Mouse (Mus musculus) CH12F3 (cell line): ENCODE results near the gene Nsl1.
"Not testable (repeated sequence)": the region's sequence is repeated elsewhere in the genome, so short reads cannot be mapped to it uniquely, and the experiment has no call there.

Source experiments
- in situ Hi-C: fragments of 300-500 bp; cut with MboI; formaldehyde crosslinking; loops from 2 replicates; pipeline ENCODE4 v1.14.3; 2020; ENCODE audit warnings: low sequenced_read_pairs

The Nsl1 gene

DNA sequence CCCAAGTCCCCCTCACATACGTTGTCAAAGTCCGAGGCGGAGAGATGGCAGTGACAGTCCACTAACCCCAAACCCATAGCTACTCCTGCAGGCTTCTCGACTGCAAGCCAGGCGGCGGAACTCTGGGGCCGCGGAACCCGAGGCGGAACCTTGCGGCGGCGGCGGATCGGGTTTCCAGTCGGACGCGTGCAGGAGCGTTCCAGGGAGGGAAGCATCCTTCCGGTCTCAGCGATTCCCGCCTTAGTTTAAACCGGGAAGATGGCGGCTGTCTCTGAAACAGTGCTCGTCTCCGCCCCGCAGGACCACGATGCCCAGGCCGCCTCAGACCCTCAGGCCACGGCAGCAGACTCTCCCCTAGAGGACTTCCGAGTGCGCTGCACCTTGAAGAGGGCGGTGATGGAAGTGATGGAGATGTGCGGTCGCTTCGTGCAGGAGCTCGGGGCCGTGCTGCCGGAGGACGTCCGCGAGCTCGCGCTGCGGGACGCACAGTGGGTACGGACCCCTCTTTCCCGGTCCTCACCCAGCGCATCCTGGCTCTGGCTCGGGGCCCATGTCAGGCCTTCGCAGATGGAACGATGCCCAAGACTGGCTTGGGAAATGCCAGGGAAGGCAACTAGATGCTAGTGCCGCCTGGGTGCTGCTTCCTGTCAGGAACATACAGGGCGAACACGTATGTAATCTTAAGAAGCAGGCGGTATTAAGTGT, at the start of gene Nsl1, which contains the start of gene Tatdn3:
Gene Nsl1 (plus strand): TSS at position 232 of the 705 bp plus-strand sequence.
Gene Tatdn3 (minus strand): TSS at position 152 of the 705 bp plus-strand sequence.
- in situ Hi-C loops: no loop called here

DNA sequence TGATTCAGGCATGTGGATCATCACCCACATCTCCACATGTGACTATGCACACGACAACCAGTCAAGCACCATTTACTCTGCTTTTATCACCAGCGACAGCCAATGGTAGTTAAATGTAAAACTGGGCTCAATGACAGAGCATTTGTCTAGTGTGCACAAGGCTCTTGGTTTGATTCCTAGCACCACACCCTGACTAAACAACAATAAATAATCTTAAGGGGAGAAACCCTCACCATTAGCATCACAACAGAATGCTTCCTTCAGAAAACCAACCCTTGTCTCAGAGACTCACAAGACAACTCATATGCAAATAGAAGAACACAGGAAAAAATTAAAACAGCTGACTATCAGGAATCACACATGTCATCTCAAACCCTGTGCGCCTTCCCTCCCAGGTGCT, 48.5 kb upstream of the Nsl1 start:
- in situ Hi-C loops: no loop called here

DNA sequence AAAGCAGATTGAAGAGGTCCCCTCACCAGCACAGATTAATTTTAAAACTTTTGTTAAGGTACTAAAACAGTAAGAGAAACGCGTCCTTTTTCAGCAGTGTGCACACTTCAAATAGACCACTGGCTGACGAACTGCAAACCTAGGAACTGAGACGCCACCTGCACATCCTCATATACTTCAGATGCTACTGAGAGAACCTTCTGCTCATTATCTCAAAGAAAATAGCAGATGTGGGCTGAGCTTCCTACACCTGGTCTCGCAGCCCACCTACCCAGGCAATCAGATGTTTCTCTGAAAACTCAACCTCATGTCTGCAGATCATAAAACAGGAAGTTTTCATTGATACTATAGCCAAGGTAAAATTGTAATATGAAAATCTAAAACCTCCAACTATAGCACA, 43.0 kb upstream of the Nsl1 start:
- in situ Hi-C loops: no loop called here

DNA sequence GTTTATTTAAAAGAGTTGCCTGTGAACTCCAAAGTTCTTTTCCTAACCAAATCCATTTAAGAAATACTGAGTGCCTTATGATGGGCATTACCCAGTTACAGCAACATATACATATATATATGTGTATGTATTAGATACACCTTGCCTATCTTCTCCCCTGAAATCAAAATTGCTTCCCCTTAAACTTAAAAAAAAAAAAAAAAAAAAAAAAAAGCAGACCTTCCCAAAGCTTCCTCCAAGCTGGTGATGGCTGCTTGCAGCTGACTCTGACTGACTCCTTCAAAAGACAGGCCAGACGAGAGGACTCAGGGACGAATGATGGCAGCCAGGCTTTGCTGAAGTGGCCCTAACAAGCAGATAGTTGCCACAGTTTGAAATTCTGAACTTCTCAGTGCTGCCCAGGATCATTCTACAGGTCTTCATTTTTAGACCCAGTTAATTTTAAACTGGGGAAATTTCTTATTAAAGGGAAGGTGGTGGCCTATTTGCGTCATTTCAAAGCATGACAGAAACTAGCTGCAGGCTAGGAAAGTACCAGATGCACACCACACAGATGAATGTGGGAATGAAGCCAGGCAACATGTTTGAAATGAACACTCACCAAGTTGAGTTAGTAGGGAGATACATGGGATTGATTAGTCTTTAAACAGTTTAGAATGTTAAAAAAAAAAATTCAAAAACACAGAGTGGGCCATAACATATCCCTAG, 42.4 kb upstream of the Nsl1 start:
- in situ Hi-C loops: no loop called here

DNA sequence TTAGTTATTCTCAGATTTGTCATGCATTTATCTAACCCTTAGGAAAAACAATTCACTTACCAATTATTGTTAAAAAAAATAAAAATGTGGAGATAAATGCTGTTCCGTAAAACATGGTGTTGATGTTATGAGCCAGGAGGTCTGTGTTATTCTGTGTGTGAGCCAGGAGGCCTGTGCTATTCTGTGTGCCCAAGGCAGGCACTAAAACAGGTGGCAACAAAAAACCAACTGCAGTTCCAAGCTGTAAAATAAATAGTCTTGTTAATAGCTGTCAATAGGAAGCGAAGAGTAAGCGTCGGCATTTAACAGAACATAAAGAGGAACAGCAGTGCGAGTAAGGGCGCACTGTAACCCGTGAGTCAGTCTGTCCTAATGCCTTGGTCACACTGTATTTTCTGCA, 41.8 kb upstream of the Nsl1 start:
- in situ Hi-C loops: no loop called here

DNA sequence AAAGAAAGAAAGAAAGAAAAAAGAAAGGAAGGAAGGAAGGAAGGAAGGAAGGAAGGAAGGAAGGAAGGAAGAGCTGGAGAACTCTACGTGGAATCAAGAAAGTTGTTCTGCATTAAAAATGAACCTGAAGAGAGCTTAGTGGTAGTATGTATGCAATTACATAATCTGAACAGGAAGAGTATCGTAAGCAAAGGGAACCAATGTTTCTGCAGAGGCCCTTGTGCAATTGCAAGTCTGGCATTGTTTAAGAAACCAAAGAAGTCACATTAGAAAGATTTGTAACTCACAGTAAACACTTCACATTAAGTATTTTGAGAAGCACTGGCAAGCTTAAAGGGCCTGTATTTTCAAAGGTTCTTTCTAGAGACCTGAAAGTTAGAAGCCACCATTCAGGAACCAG, 39.7 kb upstream of the Nsl1 start:
- in situ Hi-C loops: no loop called here

DNA sequence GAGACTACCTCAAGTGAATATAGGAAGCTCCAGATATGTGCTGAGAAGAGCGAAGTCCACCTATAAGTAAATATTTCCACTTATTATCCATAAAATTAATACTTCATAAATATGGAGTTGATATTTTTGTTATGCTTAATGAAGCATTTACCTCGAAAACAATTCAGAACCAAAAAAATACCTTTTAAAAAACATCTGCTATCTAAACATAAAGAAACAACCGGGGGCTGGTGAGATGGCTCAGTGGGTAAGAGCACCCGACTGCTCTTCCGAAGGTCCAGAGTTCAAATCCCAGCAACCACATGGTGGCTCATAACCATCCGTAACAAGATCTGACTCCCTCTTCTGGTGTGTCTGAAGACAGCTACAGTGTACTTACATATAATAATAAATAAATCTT, 39.0 kb upstream of the Nsl1 start:
- in situ Hi-C loops: not testable (repeated sequence)

DNA sequence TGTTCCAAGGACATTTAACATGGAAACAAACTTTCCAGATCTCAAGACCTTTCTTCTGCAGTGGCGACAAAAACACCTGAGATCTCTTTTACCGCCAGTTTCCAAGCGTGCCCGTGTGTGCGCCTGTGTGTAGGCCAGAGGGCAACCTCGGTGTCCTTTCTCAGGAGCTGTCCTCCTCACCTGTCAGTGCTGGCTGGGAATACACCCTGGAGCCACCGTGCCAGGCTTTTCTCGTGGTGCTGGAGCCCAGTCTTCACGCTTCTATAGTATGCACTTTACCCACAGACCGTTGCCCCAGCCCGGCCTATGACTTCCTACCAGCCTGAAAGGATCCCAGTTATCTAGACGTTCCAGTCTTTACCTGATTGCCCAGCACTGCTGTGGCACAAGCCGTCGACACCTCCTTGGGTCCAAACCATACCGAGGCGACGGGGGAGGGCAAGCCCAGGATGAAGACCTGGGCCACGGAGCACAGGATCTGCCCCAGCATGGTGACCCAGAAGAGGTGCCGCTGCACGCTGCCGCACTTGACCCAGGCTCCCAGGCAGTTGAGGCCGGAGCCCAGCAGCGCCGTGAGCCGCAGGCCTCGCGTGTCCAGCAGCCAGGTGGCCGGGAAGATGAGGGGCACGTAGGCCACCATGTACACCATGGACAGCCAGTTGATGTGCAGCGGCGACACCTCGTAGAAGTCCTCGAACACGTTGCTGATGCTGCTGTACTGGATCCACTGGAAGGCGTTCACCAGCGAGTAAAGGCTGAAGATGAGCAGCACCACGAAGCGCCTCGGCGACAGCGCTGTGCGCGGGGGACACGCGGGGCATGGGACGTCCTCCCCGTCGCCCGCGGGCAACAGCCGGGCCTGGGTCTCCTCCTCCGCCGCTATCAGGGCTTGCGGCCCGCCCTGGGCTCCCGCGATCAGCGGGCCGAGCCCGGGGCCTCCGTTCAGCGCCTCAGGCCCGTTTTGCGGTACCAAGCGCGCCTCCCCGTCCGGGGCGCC, 37.5 kb upstream of the Nsl1 start:
- in situ Hi-C loops: no loop called here

DNA sequence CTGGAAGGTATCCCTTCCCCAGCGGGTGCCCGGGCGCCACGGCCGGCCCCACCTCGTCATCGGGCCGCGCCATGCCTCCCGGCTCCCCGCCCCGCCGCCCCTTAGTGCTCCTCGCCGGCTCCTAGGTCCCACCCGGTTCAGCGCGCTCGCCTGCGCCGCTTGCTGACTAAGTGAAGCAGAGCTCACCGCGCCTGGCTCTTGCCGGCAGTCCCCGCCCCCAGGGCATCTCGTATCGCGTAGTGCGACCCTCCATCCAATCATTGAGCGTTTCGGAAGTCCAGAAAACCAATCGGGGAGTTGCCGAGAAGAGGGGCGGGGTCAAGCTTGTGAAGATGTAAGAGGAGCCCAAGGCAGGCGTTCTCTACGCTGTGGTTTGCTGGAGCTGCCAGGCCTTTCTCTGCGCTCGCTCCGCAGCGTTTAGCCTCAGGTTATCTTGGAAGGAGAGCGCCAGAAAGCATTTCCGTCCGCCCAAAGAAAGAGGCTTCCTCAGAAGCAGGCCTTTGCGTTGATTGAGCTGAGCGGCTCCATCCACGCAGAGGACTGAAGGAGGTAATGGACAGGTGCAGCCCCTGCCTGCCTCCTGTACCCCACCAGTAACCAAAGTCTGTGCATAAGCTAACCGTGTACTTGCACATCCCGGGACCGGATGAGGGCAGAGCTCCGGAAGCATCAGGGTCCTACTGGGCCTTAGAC, 36.6 kb upstream of the Nsl1 start, which contains the start of gene Flvcr1:
Gene Flvcr1 (minus strand): TSS at position 138 of the 693 bp plus-strand sequence.
- in situ Hi-C loops: no loop called here

DNA sequence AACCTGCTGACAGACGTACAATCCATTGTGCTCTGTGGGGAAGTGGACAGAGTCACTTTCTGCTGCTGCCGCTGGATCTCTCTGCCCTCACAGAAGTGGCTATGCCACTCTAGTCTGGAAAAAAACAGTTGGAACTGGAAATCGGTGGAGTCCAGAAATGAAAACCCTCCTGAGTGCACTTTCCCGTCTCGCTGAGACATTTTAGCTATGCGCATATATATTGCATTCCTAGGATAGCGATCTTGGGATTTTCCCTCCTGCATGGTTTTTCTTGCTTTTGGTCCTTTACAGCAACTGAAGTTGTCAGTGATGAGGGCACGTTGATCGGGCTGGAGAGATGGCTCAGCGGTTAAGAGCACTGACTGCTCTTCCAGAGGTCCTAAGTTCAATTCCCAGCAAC, 32.6 kb upstream of the Nsl1 start:
- in situ Hi-C loops: no loop called here

DNA sequence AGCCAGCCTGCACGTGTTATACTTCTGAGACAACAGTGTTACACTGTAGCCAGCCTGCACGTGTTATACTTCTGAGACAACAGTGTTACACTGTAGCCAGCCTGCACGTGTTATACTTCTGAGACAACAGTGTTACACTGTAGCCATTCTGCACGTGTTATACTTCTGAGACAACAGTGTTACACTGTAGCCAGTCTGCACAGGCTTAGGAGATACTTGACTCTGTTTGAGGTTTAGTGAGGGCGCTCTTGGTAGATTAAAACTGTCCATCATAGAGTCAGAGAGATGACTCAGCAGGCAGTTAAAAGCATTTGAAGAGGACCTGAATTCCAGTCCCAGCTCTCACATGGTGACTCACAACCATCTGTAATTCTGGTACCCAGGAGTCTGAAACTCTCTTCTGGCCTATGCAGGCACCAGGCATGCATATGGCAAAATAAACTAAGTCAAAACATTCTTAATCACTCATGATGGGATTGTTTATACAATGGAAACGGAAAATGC, 31.8 kb upstream of the Nsl1 start:
- in situ Hi-C loops: not testable (repeated sequence)

DNA sequence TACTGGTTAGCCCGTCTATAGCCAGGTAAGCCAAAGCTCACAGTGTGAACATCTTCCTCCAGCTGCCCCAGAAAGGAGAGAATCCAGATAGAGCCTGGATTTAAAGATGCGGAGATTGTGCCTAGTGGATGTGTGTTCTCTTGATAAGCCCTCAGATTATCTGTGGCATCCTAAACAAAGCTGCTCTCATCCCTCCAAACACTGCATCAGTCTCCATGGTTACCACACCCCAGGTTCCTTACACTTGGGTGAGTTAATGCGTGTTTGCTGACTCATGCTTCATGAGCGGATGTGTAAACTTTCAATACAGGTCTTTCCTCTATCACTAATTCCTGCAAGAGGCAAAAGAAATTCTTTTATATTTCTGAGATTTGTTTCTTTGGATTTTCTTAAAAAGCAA, 27.2 kb upstream of the Nsl1 start:
- in situ Hi-C loops: no loop called here

DNA sequence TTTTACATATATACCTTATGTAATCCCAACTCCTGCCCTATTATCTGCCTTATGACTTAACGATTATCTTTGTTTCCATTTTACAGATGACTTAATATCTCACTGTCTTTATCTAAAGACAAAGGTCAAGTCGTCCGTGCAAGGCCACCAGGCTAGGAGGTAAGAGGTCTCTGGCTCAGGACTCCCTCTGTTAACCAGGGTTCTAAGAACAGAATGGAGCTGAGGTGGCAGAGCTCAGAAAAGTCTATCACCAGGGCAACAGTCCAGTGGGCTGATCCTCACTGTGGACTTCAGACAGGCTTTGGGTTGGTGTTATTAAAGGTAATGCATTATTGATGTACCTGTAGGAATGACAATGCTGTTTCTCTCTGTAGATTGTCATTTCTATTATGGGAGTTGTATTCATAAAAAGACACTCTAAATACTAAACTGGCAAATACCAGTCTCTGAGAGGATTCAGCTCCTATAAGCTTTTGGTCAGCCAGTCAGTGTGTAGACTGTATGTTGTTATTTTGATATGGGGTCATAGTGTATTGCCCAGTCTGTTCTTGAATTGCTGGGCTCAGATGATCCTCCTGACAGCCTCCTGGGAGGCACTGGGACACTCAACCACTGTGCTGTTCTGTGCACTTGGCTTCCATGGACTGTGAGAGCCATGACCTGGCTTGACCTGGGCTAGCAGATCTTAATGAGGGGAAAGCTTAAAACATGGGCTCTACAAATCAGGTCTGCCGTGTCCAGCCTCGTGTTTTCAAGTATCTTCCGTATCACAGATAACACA, 26.1 kb upstream of the Nsl1 start, which contains the start of gene Spata45:
Gene Spata45 (plus strand): TSS at position 86 of the 781 bp plus-strand sequence.
- in situ Hi-C loops: no loop called here

DNA sequence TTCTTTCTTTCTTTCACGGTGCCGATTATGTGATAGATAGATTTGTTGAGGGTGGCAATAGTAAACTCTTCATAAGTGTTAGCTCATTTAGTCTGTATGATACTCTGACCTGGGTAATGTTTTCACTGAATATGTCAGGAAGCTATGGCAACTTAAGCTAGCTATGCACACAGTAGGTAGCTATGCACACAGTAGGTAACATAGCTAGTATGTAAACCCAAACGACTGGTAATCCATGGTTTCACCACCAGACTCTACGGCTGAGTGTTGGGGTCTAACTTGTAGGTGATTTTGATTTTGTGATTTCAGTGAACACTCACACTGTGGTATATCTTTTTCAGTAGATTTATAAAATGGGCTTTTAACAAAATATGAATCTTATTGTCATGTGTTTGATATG, 24.8 kb upstream of the Nsl1 start:
- in situ Hi-C loops: no loop called here

DNA sequence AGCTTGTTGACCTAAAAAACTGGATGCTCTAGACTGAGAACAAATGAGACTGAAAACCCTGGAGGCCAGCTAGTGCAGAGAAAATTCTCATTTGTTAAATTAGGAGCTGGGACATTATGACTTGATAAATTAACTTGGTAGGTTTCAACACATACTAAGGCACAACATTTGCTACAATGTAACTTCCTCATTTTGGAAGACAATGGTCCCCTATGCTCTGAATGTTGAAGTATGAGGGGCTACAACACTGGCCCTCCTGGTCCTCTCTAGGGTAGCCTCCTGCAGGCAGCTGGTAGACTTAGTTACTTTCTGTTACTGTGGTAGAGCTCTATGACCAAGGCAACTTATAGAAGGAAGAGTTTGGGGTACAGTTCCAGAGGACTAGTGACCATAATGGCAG, 21.5 kb upstream of the Nsl1 start:
- in situ Hi-C loops: no loop called here

DNA sequence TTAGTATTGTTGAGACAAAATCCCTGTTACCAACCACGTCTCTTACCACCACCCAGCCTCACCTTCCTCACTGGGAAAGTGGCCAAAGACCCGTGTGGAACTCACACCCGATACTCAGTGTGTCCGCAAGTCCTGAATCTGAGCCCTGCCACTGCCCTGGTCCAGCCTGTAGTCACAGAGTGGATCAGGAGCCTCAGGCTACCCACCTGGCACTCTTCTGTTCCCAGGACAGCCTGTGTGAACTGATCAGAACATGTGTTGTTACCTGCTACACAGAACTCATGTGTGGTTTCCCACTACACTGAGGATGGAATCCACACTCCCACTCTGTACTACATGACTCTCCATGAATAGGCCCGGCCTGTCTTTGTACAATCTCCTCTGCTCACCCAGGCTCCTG, 20.7 kb upstream of the Nsl1 start:
- in situ Hi-C loops: no loop called here

DNA sequence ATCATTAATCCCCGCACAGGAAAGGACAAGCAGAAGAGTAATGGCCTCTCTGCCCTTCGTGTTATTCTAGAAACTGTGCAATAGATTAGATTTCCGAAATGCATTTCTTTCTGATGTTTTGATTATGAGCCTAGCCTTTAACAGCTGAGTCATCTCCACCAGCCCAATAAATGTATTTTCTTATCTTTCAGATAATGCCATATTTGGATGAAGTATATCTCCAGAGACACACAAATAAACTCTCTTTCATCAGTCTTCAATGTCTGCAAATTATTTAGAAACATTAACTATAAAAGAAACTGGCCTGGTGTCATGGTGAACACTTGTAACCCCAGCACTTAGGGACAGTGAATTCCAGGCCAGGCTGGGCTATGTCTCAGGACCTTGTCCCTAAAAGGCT, 20.1 kb upstream of the Nsl1 start:
- in situ Hi-C loops: no loop called here

DNA sequence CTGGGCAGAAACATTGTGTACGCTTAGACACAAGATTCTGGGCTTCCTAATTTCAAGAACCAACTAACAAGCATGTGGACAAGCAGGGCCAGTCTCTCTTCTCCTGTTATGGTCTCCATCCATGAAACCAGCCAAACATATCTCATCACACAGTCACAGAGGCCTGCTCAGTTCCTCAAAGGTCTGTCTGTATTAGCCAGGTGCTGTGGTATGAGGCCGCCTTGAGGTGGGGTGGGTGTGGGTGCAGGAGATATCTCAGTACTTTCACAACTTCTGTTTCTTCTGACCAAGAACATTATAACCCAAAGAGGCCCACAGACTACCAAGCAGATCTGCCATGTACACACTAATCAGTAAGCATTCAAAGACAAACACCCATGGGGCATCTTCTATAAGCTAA, 17.5 kb upstream of the Nsl1 start:
- in situ Hi-C loops: no loop called here

DNA sequence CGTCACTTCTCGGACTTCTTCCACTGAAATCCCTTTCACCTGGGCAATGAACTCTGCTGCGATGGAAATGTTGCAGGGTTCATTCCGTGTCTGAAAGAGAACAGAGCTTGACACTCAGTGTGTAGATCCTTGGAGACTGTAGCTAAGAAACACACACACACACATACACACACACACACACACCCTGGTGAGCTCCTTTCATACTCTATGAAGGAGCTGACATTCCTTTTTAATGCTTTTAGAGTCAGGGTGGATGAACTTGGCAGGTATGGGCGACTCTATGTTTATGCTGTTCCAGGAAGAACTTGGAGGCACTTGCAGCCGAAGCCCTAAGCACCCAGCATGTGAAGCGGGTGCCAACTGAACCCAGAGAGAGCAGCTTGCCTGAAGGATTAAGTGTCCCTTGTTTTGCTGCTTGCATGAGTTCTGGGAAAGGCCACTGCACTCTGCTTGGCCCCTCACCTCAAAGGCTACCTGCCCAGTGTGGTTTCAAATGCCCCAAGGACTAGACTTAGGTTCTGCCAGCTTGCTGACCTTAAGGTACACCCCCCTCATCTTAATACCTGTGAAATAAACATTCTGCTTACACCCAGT, 16.5 kb upstream of the Nsl1 start:
- in situ Hi-C loops: no loop called here
